Mouse (Mus musculus): ENCODE data around the gene Hist1h4h. TPM values are rescaled to one million over a fixed set of nuclear protein-coding genes. Genes with fewer than 3 reads are reported as not detected.
"Not testable (repeated sequence)": the region's sequence is repeated elsewhere in the genome, so short reads cannot be mapped to it uniquely, and the experiment has no call there.

Hist1h4h gene
- total RNA-seq, 2 experiments from 2014 or later: 473 to 507 TPM

DNA sequence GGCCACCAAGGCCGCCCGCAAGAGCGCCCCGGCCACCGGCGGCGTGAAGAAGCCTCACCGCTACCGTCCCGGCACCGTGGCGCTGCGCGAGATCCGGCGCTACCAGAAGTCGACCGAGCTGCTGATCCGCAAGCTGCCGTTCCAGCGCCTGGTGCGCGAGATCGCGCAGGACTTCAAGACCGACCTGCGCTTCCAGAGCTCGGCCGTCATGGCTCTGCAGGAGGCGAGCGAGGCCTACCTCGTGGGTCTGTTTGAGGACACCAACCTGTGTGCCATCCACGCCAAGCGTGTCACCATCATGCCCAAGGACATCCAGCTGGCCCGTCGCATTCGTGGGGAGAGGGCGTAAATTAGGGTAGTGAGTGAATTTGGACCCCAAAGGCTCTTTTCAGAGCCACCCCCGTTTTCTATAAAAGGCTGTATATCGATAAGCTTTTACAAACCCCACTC lies 45.0 kb downstream of the Hist1h4h start:
- DNase-seq: not testable (repeated sequence)

GRCm38 (mm10) chr13:23576351-23576881 lies 45.6 kb downstream of the Hist1h4h start:
- DNase-seq: no peak

DNA sequence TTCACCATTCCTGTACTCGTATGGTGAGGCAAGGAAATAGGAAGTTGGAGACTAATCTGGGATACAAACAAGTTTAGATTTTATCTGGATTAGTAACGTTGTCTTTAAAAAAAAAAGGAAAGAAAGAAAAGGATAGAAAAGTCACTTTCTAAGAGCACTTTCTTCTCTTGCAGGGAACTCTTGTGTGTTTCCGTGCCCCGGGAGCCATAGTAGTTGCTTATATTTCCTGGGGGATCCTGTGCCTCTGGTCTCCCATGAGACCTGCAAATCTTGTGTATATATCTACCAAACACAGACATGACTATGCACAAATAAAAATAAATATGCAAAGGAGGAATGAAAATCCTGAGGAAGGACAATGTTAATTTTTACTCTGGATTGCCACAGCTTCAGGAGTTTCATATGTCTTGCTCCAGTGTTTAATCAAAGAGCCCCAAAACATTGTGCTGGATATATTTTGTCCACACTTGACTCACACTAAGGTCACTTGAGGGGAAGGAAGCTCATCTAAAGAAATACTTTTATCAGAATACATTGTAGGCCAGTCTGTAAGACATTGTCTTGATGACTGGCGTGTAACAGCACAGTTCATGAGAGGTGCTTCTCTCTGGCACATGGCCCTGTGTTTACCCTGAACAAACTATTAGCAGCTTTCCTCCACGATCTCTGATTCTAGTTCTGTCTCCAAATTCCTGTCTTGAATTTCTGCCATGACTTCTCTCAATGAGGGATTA lies 46.2 kb downstream of the Hist1h4h start:
- no peak for DNase-seq

DNA sequence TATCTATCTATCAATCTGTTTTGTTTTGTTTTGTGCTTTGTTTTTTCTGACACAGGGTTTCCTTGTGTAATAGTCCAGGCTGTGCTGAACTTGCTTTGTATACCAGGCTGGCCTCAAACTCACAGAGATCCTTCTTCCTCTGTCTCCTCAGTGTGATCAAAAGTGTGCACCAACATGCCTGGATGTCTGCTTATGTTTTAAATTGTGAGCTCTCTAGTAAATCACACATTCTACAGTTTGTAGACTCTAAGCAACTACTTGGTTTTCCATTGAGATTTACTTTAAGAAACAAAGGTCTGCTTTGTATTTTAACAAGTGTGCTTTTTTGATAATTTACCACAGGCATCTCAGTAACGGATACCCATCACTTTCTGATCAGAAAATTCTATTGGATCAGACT lies 47.0 kb downstream of the Hist1h4h start:
- no peak for DNase-seq

Small RNA genes lying within 50 kb of the gene (microRNA-seq; reads per million reads assigned to microRNA genes)
- gene Gm44297 (0 reads per million in 2 experiments), gene Gm44359 (0 reads per million in 2 experiments), gene Gm44394 (0 reads per million in 2 experiments), gene n-TStga1 (0 to 0.64 reads per million in 2 experiments)

Other genes with a start within 250 kb of the Hist1h4h start
- 10 to 100 TPM; 13.2 to 20.8 TPM for gene Zfp322a, start 161.8 kb upstream of the Hist1h4h start, total RNA-seq (2021)
- gene Abt1, start 107.2 kb upstream of the Hist1h4h start, total RNA-seq (2021): 1 to 10 TPM; 4.8 to 5.3 TPM
- gene Btn1a1, start 65.1 kb upstream of the Hist1h4h start, total RNA-seq (2021): not detected
- gene Btn2a2, start 42.2 kb upstream of the Hist1h4h start, total RNA-seq (2021): under 1 TPM in 1 of 2 experiments, not detected in 1; 0.11 TPM
- 100 to 1,000 TPM; 189 to 190 TPM for gene Hist1h2af, start 2.9 kb downstream of the Hist1h4h start, total RNA-seq (2021)
- gene Hist1h3g, start 4.4 kb downstream of the Hist1h4h start, total RNA-seq (2021): 10 to 100 TPM; 58.4 to 59.9 TPM
- 10 to 100 TPM; 11.8 to 13.3 TPM for gene Hist1h2bh, start 12.3 kb downstream of the Hist1h4h start, total RNA-seq (2021)
- 10 to 100 TPM; 53.8 to 66.7 TPM for gene Hist1h3f, start 13.0 kb downstream of the Hist1h4h start, total RNA-seq (2021)
- 100 to 1,000 TPM; 285 to 328 TPM for gene Hist1h4f, start 20.6 kb downstream of the Hist1h4h start, total RNA-seq (2021)
- gene Hist1h1d, start 22.2 kb downstream of the Hist1h4h start, total RNA-seq (2021): 10 to 100 TPM; 17.8 to 19.5 TPM
- 100 to 1,000 TPM; 121 to 135 TPM for gene Hist1h3e, start 31.3 kb downstream of the Hist1h4h start, total RNA-seq (2021)
- 10 to 100 TPM; 34.2 to 37.9 TPM for gene Hist1h2ae, start 40.2 kb downstream of the Hist1h4h start, total RNA-seq (2021)
- gene Hist1h2bg, start 40.3 kb downstream of the Hist1h4h start, total RNA-seq (2021): 100 to 1,000 TPM; 245 to 257 TPM
- gene Hist1h2bf, start 43.1 kb downstream of the Hist1h4h start, total RNA-seq (2021): 100 to 1,000 TPM; 121 to 140 TPM
- gene Hist1h2ad, start 43.3 kb downstream of the Hist1h4h start, total RNA-seq (2021): 10 to 100 TPM; 16.0 to 20.6 TPM
- 10 to 100 TPM; 25.8 to 30.6 TPM for gene Hist1h3d, start 44.7 kb downstream of the Hist1h4h start, total RNA-seq (2021)
- gene Hist1h4d, start 50.5 kb downstream of the Hist1h4h start, total RNA-seq (2021): 100 to 1,000 TPM; 165 to 171 TPM
- 10 to 100 TPM; 36.6 to 38.0 TPM for gene Hist1h2be, start 90.1 kb downstream of the Hist1h4h start, total RNA-seq (2021)
- gene Hist1h1e, start 91.5 kb downstream of the Hist1h4h start, total RNA-seq (2021): 100 to 1,000 TPM; 182 to 186 TPM
- 1 to 10 TPM; 6.3 to 6.7 TPM for gene Hist1h2ac, start 152.9 kb downstream of the Hist1h4h start, total RNA-seq (2021)
- 10 to 100 TPM; 87.0 to 92.4 TPM for gene Hist1h2bc, start 153.1 kb downstream of the Hist1h4h start, total RNA-seq (2021)
- under 1 TPM; 0.59 to 0.63 TPM for gene Hist1h1t, start 164.8 kb downstream of the Hist1h4h start, total RNA-seq (2021)
- 100 to 1,000 TPM; 153 to 157 TPM for gene Hist1h4c, start 167.4 kb downstream of the Hist1h4h start, total RNA-seq (2021)
- gene Hfe, start 179.8 kb downstream of the Hist1h4h start, total RNA-seq (2021): 1 to 10 TPM; 8.1 to 9.5 TPM
- gene Hist1h1c, start 207.8 kb downstream of the Hist1h4h start, total RNA-seq (2021): 100 to 1,000 TPM; 361 to 459 TPM
- gene Hist1h3c, start 214.6 kb downstream of the Hist1h4h start, total RNA-seq (2021): 10 to 100 TPM; 86.2 to 86.5 TPM
- gene Hist1h2bb, start 215.7 kb downstream of the Hist1h4h start, total RNA-seq (2021): 100 to 1,000 TPM; 106 to 125 TPM
- gene Hist1h2ab, start 220.1 kb downstream of the Hist1h4h start, total RNA-seq (2021): 100 to 1,000 TPM; 187 to 217 TPM
- 100 to 1,000 TPM; 213 to 261 TPM for gene Hist1h3b, start 221.2 kb downstream of the Hist1h4h start, total RNA-seq (2021)
- 100 to 1,000 TPM; 131 to 149 TPM for gene Hist1h4b, start 226.0 kb downstream of the Hist1h4h start, total RNA-seq (2021)
- 100 to 1,000 TPM; 140 to 160 TPM for gene Hist1h4a, start 230.2 kb downstream of the Hist1h4h start, total RNA-seq (2021)
- 100 to 1,000 TPM; 159 to 176 TPM for gene Hist1h3a, start 231.3 kb downstream of the Hist1h4h start, total RNA-seq (2021)
- 100 to 1,000 TPM; 124 to 147 TPM for gene Hist1h1a, start 232.6 kb downstream of the Hist1h4h start, total RNA-seq (2021)
- not detected for gene Trim38, start 238.9 kb downstream of the Hist1h4h start, total RNA-seq (2021)

Data from gastrocnemius, postnatal 10 days (tissue).